Mouse (Mus musculus) heart, postnatal 0 days (tissue): ENCODE measurements around the gene Ptprt.

Experiments used
- CTCF ChIP-seq: IDR thresholded peaks from 2 replicates; pipeline ENCODE4 v1.5.1; 2016; ENCODE audit warnings: antibody characterized with exemption, control low read depth, low read depth
- EP300 ChIP-seq: IDR thresholded peaks from 2 replicates; pipeline ENCODE4 v1.6.1; 2016; ENCODE audit warnings: antibody characterized with exemption, low read depth

GRCm38 (mm10) chr2:162219507-162219906 lies 441.4 kb downstream of the Ptprt start:
- TF ChIP-seq CTCF (no peak), EP300 (no peak)
